Mouse (Mus musculus): ENCODE measurements around the gene Adra2b. TPM values are rescaled to one million over a fixed set of nuclear protein-coding genes. Genes with fewer than 3 reads are reported as not detected.
A peak's percentile ranks its signal among the peaks of the same experiment; 100 is the strongest.

Gene Adra2b
- polyA plus RNA-seq (2011; ENCODE audit: insufficient read depth, insufficient read length, low read depth, missing spikeins): 1.5 and 2.1 TPM in 2 replicates

DNA sequence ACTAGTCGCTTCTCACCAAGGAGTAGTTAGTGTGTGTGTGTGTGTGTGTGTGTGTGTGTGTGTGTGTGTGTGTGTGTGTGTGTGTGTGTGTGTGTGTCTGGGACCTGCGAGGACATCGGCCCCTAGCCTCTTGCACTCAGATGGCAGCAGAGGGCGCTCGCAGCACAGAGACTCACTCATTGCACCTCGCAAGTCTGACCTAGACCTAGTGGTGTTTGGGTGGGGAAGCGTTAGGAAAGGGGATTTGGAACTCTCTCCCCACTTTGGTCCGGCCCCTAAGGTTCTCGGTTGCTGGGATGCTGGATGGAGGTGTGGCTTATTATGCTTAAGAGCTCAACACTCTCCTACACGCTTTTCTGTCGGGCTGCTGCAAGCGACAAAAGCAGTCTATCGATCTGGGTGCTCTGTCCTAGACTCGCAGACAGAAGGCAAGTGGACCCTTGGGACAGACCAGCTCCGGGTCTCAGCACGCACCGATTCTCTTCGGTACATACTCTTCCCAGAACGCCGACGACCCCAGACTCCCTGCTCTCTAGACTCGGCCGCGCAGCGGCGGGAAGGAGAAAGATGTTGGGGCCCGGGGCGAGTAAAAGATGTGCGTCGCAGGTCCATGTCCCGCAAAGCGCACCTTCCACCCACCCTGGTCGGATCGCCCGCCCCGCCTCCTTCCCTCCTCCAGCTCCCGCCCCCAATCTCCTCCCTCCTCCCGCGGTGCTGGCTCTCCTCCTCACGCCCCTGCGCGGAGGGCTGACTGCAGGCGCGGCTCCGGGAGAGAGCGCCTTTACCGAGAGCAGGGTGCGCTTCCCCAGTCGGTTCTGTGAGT, at the start of gene Adra2b:
Gene Adra2b, plus strand, starts transcription at position 750 of the 823 bp plus-strand sequence.
- no peak within 1 kb of the TSS for H3K27ac ChIP-seq (ENCODE audit: insufficient read depth, low read length)
- H3K9me3 ChIP-seq (replicated peaks; ENCODE audit: control insufficient read depth, insufficient read depth, low read length, poor library complexity, severe bottlenecking): no peaks in the 10 kb centered on the region
- H3K4me3 ChIP-seq (ENCODE audit: low read depth, low read length): peak within 1 kb of the TSS; percentile 63
- no peaks in the 10 kb centered on the region for H3K36me3 ChIP-seq (ENCODE audit: control insufficient read depth, insufficient read depth, low read length, poor library complexity, severe bottlenecking)
- 0 out of 2 replicates have a peak, but pooled peaks have one; percentile 29 for TF ChIP-seq EP300 (IDR thresholded peaks at IDR 0.05; ENCODE audit: insufficient read depth, low read depth, low read length)
- TF ChIP-seq POLR2A (IDR thresholded peaks at IDR 0.05; ENCODE audit: insufficient read depth, low read length): no peak
- peak; percentile 89 for TF ChIP-seq CTCF (IDR thresholded peaks at IDR 0.05; ENCODE audit: low read depth, low read length)
- no peaks in the 10 kb centered on the region for H3K4me1 ChIP-seq (ENCODE audit: control insufficient read depth, insufficient read depth, low read length)
- peak within 1 kb of the TSS; percentile 30 for H3K9ac ChIP-seq (ENCODE audit: low read depth, poor library complexity, severe bottlenecking)
- H3K27me3 ChIP-seq (ENCODE audit: control insufficient read depth, insufficient read depth, low read length, poor library complexity, severe bottlenecking): peaks cover 8% of the 10 kb centered on the region

GRCm38 (mm10) chr2:127313878-127314277, 49.1 kb upstream of the Adra2b start:
- H3K9ac ChIP-seq (ENCODE audit: low read depth, poor library complexity, severe bottlenecking): no peak overlapping the region
- no peak overlapping the region for H3K27ac ChIP-seq (ENCODE audit: insufficient read depth, low read length)
- H3K27me3 ChIP-seq (ENCODE audit: control insufficient read depth, insufficient read depth, low read length, poor library complexity, severe bottlenecking): no peaks in the 10 kb centered on the region
- H3K4me1 ChIP-seq (ENCODE audit: control insufficient read depth, insufficient read depth, low read length): no peaks in the 10 kb centered on the region
- no peak overlapping the region for H3K4me3 ChIP-seq (ENCODE audit: low read depth, low read length)
- no peaks in the 10 kb centered on the region for H3K9me3 ChIP-seq (replicated peaks; ENCODE audit: control insufficient read depth, insufficient read depth, low read length, poor library complexity, severe bottlenecking)
- TF ChIP-seq POLR2A (IDR thresholded peaks at IDR 0.05; ENCODE audit: insufficient read depth, low read length): no peak
- TF ChIP-seq CTCF (IDR thresholded peaks at IDR 0.05; ENCODE audit: low read depth, low read length): peak; percentile 40
- TF ChIP-seq EP300 (IDR thresholded peaks at IDR 0.05; ENCODE audit: insufficient read depth, low read depth, low read length): no peak
- H3K36me3 ChIP-seq (ENCODE audit: control insufficient read depth, insufficient read depth, low read length, poor library complexity, severe bottlenecking): no peaks in the 10 kb centered on the region

DNA sequence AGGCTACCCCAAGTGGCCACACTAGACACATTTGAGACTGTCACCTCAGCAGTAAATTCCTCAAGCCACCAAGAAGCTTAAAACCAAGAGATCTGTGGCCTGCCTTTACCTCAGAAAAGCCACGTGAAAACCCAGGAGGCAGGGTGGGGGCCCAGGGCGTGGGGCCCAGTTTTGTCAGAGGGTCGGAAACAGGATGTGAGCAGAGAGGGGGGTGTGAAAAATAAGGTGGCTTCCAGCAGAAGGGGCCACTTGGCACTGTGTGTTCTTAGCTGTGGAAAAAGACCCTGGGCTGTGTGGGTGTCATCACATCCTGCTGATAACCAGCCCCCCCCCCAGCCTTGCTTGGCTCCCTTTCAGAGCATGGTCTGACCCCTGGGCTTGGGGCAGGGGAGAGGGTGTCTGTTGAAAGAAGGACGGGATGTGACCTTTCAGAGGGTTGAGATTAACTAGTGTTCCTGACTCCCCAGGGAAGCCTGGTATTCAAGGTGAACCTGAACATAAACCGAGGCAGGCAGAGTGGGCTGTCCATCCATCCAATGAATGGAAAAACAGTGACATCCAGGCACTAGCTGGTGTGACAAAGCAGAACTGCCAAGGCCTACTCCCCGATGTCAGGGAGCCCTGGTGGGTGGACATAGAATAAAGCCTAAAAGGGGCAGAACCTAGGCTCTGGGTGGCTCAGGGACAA, 48.4 kb upstream of the Adra2b start:
- Histone ChIP-seq H3K36me3 (ENCODE audit: control insufficient read depth, insufficient read depth, low read length, poor library complexity, severe bottlenecking) (no peaks in the 10 kb centered on the region), H3K27ac (ENCODE audit: insufficient read depth, low read length) (no peak overlapping the region), H3K4me3 (ENCODE audit: low read depth, low read length) (no peak overlapping the region), H3K9me3 (replicated peaks; ENCODE audit: control insufficient read depth, insufficient read depth, low read length, poor library complexity, severe bottlenecking) (no peaks in the 10 kb centered on the region), H3K9ac (ENCODE audit: low read depth, poor library complexity, severe bottlenecking) (no peak overlapping the region), H3K4me1 (ENCODE audit: control insufficient read depth, insufficient read depth, low read length) (no peaks in the 10 kb centered on the region), H3K27me3 (ENCODE audit: control insufficient read depth, insufficient read depth, low read length, poor library complexity, severe bottlenecking) (no peaks in the 10 kb centered on the region)
- TF ChIP-seq POLR2A (IDR thresholded peaks at IDR 0.05; ENCODE audit: insufficient read depth, low read length): no peak
- no peak for TF ChIP-seq EP300 (IDR thresholded peaks at IDR 0.05; ENCODE audit: insufficient read depth, low read depth, low read length)
- no peak for TF ChIP-seq CTCF (IDR thresholded peaks at IDR 0.05; ENCODE audit: low read depth, low read length)

GRCm38 (mm10) chr2:127315155-127315470, 47.9 kb upstream of the Adra2b start:
- H3K27ac ChIP-seq (ENCODE audit: insufficient read depth, low read length): no peak overlapping the region
- H3K36me3 ChIP-seq (ENCODE audit: control insufficient read depth, insufficient read depth, low read length, poor library complexity, severe bottlenecking): no peaks in the 10 kb centered on the region
- H3K9me3 ChIP-seq (replicated peaks; ENCODE audit: control insufficient read depth, insufficient read depth, low read length, poor library complexity, severe bottlenecking): no peaks in the 10 kb centered on the region
- H3K27me3 ChIP-seq (ENCODE audit: control insufficient read depth, insufficient read depth, low read length, poor library complexity, severe bottlenecking): no peaks in the 10 kb centered on the region
- TF ChIP-seq EP300 (IDR thresholded peaks at IDR 0.05; ENCODE audit: insufficient read depth, low read depth, low read length): no peak
- no peak for TF ChIP-seq POLR2A (IDR thresholded peaks at IDR 0.05; ENCODE audit: insufficient read depth, low read length)
- no peak for TF ChIP-seq CTCF (IDR thresholded peaks at IDR 0.05; ENCODE audit: low read depth, low read length)
- H3K4me3 ChIP-seq (ENCODE audit: low read depth, low read length): no peak overlapping the region
- H3K4me1 ChIP-seq (ENCODE audit: control insufficient read depth, insufficient read depth, low read length): no peaks in the 10 kb centered on the region
- no peak overlapping the region for H3K9ac ChIP-seq (ENCODE audit: low read depth, poor library complexity, severe bottlenecking)

DNA sequence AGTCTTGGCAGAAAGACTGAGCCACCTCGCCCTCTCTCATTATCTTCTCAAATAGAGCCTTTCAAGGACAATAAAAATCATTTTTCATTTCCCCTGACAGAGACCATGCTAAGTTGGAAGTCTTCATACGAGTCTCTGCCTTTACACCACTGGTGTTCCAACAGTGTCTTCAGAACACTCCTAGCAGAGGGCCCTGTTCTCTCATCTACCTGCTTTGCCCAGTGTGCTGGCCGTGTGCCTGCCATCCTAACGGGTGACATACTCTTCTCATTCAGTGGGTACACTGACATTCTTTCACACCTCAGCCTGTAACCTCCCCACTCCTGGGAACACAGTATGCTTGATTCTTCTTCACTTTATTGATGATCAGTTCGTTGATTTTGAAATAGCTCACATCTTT, 46.6 kb upstream of the Adra2b start:
- no peak for TF ChIP-seq CTCF (IDR thresholded peaks at IDR 0.05; ENCODE audit: low read depth, low read length)
- no peak for TF ChIP-seq POLR2A (IDR thresholded peaks at IDR 0.05; ENCODE audit: insufficient read depth, low read length)
- TF ChIP-seq EP300 (IDR thresholded peaks at IDR 0.05; ENCODE audit: insufficient read depth, low read depth, low read length): no peak
- H3K4me1 ChIP-seq (ENCODE audit: control insufficient read depth, insufficient read depth, low read length): no peaks in the 10 kb centered on the region
- H3K36me3 ChIP-seq (ENCODE audit: control insufficient read depth, insufficient read depth, low read length, poor library complexity, severe bottlenecking): no peaks in the 10 kb centered on the region
- no peak overlapping the region for H3K27ac ChIP-seq (ENCODE audit: insufficient read depth, low read length)
- H3K9ac ChIP-seq (ENCODE audit: low read depth, poor library complexity, severe bottlenecking): no peak overlapping the region
- no peaks in the 10 kb centered on the region for H3K27me3 ChIP-seq (ENCODE audit: control insufficient read depth, insufficient read depth, low read length, poor library complexity, severe bottlenecking)
- H3K9me3 ChIP-seq (replicated peaks; ENCODE audit: control insufficient read depth, insufficient read depth, low read length, poor library complexity, severe bottlenecking): no peaks in the 10 kb centered on the region
- H3K4me3 ChIP-seq (ENCODE audit: low read depth, low read length): no peak overlapping the region

DNA sequence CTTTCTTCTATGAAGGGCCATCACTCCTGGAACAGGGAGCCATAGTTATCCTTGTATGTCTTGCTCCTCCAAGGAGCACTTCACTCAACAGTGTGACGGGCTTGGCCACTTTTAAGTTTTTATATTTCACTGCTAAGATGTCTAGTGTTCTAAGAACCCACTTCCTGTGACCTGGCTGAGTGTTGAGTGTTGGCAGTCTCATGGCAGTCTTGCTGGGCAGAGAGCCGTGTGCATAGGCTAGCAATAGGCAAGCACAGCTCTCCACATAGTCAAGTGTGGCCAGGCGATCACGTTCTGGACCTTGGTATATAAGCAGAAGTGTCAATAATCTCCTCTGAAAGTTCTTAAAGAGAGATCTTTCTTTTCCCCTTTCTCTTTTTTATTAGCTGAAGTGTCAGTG, 44.9 kb upstream of the Adra2b start:
- H3K9me3 ChIP-seq (replicated peaks; ENCODE audit: control insufficient read depth, insufficient read depth, low read length, poor library complexity, severe bottlenecking): no peaks in the 10 kb centered on the region
- no peaks in the 10 kb centered on the region for H3K36me3 ChIP-seq (ENCODE audit: control insufficient read depth, insufficient read depth, low read length, poor library complexity, severe bottlenecking)
- H3K9ac ChIP-seq (ENCODE audit: low read depth, poor library complexity, severe bottlenecking): no peak overlapping the region
- H3K27ac ChIP-seq (ENCODE audit: insufficient read depth, low read length): no peak overlapping the region
- TF ChIP-seq CTCF (IDR thresholded peaks at IDR 0.05; ENCODE audit: low read depth, low read length): no peak
- TF ChIP-seq POLR2A (IDR thresholded peaks at IDR 0.05; ENCODE audit: insufficient read depth, low read length): no peak
- TF ChIP-seq EP300 (IDR thresholded peaks at IDR 0.05; ENCODE audit: insufficient read depth, low read depth, low read length): no peak
- H3K27me3 ChIP-seq (ENCODE audit: control insufficient read depth, insufficient read depth, low read length, poor library complexity, severe bottlenecking): no peaks in the 10 kb centered on the region
- H3K4me1 ChIP-seq (ENCODE audit: control insufficient read depth, insufficient read depth, low read length): no peaks in the 10 kb centered on the region
- no peak overlapping the region for H3K4me3 ChIP-seq (ENCODE audit: low read depth, low read length)

Data from ES-Bruce4 (cell line).